Mouse (Mus musculus): ENCODE results near the gene Ffar4. TPM values are rescaled to one million over a fixed set of nuclear protein-coding genes. Genes with fewer than 3 reads are reported as not detected.

Ffar4 gene
- polyA plus RNA-seq, 1 experiment from 2014 or later: 8.8 TPM

DNA sequence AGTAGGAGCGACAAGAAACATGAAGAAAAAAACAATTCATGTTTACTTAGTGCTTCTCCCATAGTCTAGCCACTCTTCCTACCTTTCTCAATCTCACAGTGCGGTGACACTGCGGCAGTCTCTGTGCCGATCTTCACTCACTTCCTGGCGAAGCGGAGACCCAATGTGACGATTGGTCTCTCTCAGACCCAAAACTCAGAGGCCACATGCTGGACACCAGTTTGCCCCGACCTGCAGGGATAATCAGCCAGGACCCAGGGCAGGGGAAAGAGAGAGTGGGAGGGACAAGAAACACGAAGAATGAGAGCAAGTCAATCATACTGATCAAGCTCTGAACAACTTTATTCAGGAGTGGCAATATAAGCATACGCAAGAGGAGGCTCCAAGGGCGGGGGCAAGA, 21.8 kb upstream of the Ffar4 start:
- WGBS (ENCODE audit: insufficient replicate concordance): 74% methylated on average over 11 of the region's 11 CpGs
- no peak overlapping the region for H3K4me3 ChIP-seq (ENCODE audit: low read depth, low read length)
- H3K4me2 ChIP-seq (ENCODE audit: low read depth, low read length): no peak overlapping the region
- DNase-seq (no peak), ATAC-seq (no peak)
- H3K9ac ChIP-seq (replicated peaks): no peak overlapping the region
- no peak for TF ChIP-seq CTCF (IDR thresholded peaks at IDR 0.05; ENCODE audit: low read depth)
- no peaks in the 10 kb centered on the region for H3K27me3 ChIP-seq (ENCODE audit: insufficient read depth, low read length)
- H3K36me3 ChIP-seq (replicated peaks; ENCODE audit: insufficient read depth, low read length): peaks cover 9% of the 10 kb centered on the region
- H3K9me3 ChIP-seq (ENCODE audit: low read length): no peaks in the 10 kb centered on the region
- H3K27ac ChIP-seq (ENCODE audit: low read depth): no peak overlapping the region
- no peaks in the 10 kb centered on the region; the same call in 1 of the 2 replicates for H3K4me1 ChIP-seq (ENCODE audit: insufficient read depth)

DNA sequence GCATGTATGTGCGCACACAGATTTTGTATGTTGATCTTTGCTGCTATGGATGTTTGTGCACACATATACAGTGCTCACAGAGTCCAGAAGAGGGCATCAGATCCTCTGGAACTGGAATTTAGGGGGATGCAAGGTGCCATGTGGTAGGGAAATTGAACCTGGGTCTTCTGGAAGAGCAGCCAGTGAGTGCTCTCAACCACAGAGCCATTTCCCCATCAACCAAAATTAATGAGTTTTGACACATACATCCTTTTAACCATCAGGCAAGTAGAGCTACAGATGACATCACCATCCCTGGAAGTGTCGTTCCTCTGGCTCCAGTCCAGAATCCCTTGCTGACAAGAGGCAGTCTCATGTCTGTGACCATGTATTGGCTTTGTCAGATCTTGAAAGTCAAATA, 20.6 kb upstream of the Ffar4 start:
- no peak overlapping the region for H3K27ac ChIP-seq (ENCODE audit: low read depth)
- TF ChIP-seq CTCF (IDR thresholded peaks at IDR 0.05; ENCODE audit: low read depth) (peak; percentile 43), EP300 (IDR thresholded peaks at IDR 0.05; ENCODE audit: low read depth) (no peak)
- no peaks in the 10 kb centered on the region for H3K27me3 ChIP-seq (ENCODE audit: insufficient read depth, low read length)
- WGBS (ENCODE audit: insufficient replicate concordance): 71% methylated on average over 2 of the region's 2 CpGs
- H3K36me3 ChIP-seq (replicated peaks; ENCODE audit: insufficient read depth, low read length): peaks cover 8% of the 10 kb centered on the region
- no peak overlapping the region for H3K9ac ChIP-seq (replicated peaks)
- H3K4me3 ChIP-seq (ENCODE audit: low read depth, low read length): no peak overlapping the region
- DNase-seq (no peak), ATAC-seq (no peak)
- H3K9me3 ChIP-seq (ENCODE audit: low read length): no peaks in the 10 kb centered on the region
- H3K4me2 ChIP-seq (ENCODE audit: low read depth, low read length): no peak overlapping the region
- no peaks in the 10 kb centered on the region; the same call in 1 of the 2 replicates for H3K4me1 ChIP-seq (ENCODE audit: insufficient read depth)

DNA sequence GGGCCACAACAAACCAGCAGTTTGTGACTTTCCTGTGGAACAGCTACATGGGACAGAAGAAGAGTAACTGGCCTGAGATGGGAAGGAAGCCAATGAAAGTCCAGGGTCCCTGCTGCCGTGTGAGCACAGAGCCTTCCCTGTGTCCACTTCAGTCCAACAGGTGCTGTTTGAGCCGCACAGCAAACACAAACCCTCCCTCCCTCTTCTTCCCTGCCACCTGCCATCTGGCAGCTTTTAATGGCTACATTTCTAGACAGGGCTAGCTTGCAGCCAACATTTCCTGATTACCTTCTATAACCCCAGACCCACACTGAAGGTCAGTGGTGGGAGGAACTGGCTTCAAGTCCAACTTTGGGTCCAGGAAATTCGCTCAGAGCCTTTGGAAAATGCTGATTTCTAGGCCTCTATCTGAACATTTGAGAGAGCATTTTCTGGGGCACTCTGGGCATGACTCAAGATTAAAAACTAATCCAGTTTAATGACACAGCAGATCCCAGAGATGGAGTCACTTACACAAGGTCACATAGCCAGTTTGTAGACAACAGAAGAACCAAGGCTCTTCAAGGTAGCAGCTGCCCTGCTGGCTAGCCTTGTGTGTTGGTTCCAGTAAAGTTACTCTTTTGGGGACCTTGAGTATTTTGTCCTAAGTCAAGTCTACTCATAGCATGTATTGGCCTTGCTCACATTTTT, 18.9 kb upstream of the Ffar4 start:
- DNase-seq: no peak
- Histone ChIP-seq H3K9me3 (ENCODE audit: low read length) (no peaks in the 10 kb centered on the region), H3K27ac (ENCODE audit: low read depth) (no peak overlapping the region), H3K9ac (replicated peaks) (no peak overlapping the region), H3K4me2 (ENCODE audit: low read depth, low read length) (no peak overlapping the region), H3K36me3 (replicated peaks; ENCODE audit: insufficient read depth, low read length) (peaks cover 7% of the 10 kb centered on the region), H3K4me3 (ENCODE audit: low read depth, low read length) (no peak overlapping the region), H3K4me1 (ENCODE audit: insufficient read depth) (no peaks in the 10 kb centered on the region; the same call in 1 of the 2 replicates), H3K27me3 (ENCODE audit: insufficient read depth, low read length) (no peaks in the 10 kb centered on the region)
- WGBS (ENCODE audit: insufficient replicate concordance): 47% methylated on average over 3 of the region's 3 CpGs
- no peak for ATAC-seq
- no peak for TF ChIP-seq EP300 (IDR thresholded peaks at IDR 0.05; ENCODE audit: low read depth)
- TF ChIP-seq CTCF (IDR thresholded peaks at IDR 0.05; ENCODE audit: low read depth): no peak

DNA sequence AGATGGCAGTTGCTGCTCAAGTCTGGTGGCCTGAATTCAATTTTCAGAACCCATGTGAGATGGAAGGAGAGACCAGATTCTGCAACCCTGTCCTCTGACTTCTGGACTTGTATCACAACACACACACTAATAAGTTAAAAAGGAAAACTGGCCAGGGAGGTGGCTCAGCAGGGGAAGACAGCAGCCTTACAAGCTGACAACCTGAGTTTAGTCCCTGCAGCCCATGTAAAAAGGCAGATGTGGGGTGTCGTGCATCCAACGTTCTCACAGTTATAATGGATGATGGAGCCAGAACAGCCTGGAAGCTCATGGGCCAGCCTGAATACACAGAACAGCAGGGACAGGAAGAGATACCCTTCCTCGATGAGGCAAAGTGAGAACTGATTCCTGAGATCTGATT, 15.5 kb upstream of the Ffar4 start:
- Histone ChIP-seq H3K27me3 (ENCODE audit: insufficient read depth, low read length) (no peaks in the 10 kb centered on the region), H3K4me2 (ENCODE audit: low read depth, low read length) (no peak overlapping the region), H3K36me3 (replicated peaks; ENCODE audit: insufficient read depth, low read length) (no peaks in the 10 kb centered on the region), H3K4me1 (ENCODE audit: insufficient read depth) (peaks cover 2% of the 10 kb centered on the region; the same call in 1 of the 2 replicates), H3K9me3 (ENCODE audit: low read length) (no peaks in the 10 kb centered on the region), H3K4me3 (ENCODE audit: low read depth, low read length) (no peak overlapping the region), H3K27ac (ENCODE audit: low read depth) (no peak overlapping the region), H3K9ac (replicated peaks) (no peak overlapping the region)
- ATAC-seq (no peak), DNase-seq (no peak)
- TF ChIP-seq CTCF (IDR thresholded peaks at IDR 0.05; ENCODE audit: low read depth) (no peak), EP300 (IDR thresholded peaks at IDR 0.05; ENCODE audit: low read depth) (no peak)
- WGBS (ENCODE audit: insufficient replicate concordance): 58% methylated on average over 3 of the region's 3 CpGs

DNA sequence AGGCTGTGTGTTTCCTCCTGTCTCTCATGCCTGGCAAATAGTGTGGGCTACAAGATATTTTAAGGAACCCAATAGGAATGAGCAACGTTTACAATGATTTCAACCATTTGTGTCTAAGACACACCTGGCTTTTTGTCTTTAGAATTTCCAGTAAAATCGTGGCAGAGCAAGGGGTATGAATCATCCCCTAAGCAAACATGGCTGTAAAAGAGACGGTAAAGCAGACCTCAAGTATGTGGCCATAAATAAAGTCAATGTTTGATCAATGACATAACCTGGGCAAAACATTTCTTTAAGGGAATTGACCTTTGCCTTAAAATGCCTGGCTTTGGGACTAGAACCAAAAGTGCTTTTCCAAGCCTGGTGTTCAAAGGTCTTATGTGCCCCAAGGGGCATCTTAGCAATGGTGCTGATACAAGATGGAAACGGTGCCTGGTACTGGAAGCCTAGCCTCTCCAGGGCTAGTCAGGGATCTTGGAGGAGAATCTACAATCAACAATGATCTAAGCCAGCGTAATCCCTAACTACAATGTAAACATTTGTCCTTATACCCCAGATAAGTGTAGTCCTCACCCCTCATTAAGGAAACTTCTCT, 13.8 kb upstream of the Ffar4 start:
- H3K9me3 ChIP-seq (ENCODE audit: low read length): no peaks in the 10 kb centered on the region
- H3K4me1 ChIP-seq (ENCODE audit: insufficient read depth): peaks cover 5% of the 10 kb centered on the region
- no peak overlapping the region for H3K27ac ChIP-seq (ENCODE audit: low read depth)
- no peak for TF ChIP-seq EP300 (IDR thresholded peaks at IDR 0.05; ENCODE audit: low read depth)
- TF ChIP-seq CTCF (IDR thresholded peaks at IDR 0.05; ENCODE audit: low read depth): no peak
- H3K36me3 ChIP-seq (replicated peaks; ENCODE audit: insufficient read depth, low read length): no peaks in the 10 kb centered on the region
- H3K4me2 ChIP-seq (ENCODE audit: low read depth, low read length): no peak overlapping the region
- no peaks in the 10 kb centered on the region for H3K27me3 ChIP-seq (ENCODE audit: insufficient read depth, low read length)
- H3K9ac ChIP-seq (replicated peaks): no peak overlapping the region
- ATAC-seq (no peak), DNase-seq (no peak)
- 48% methylated on average over 5 of the region's 5 CpGs for WGBS (ENCODE audit: insufficient replicate concordance)
- no peak overlapping the region for H3K4me3 ChIP-seq (ENCODE audit: low read depth, low read length)

DNA sequence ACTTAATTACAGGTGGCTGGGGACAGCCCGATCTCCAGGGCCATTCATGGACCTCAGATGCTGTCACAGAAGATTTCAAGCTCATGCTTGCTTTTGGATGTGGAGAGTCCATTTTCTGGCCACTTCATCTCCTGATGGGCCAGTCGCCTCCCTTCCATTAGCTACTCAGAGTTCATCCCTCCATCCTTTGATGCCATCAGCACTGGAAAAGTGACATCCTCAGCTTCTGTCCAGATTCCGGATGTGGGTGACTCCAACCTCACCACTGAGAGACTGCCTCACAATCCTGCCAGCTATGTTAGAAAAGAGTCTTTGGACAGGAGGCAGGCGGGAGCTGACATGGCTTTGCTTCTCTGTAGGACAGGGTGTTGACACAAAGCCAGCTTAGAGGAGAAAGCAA, 11.0 kb upstream of the Ffar4 start:
- Histone ChIP-seq H3K4me3 (ENCODE audit: low read depth, low read length) (no peak overlapping the region), H3K9me3 (ENCODE audit: low read length) (no peaks in the 10 kb centered on the region), H3K27me3 (ENCODE audit: insufficient read depth, low read length) (no peaks in the 10 kb centered on the region), H3K27ac (ENCODE audit: low read depth) (no peak overlapping the region), H3K4me1 (ENCODE audit: insufficient read depth) (peaks cover 12% of the 10 kb centered on the region), H3K36me3 (replicated peaks; ENCODE audit: insufficient read depth, low read length) (no peaks in the 10 kb centered on the region), H3K4me2 (ENCODE audit: low read depth, low read length) (no peak overlapping the region), H3K9ac (replicated peaks) (no peak overlapping the region)
- TF ChIP-seq CTCF (IDR thresholded peaks at IDR 0.05; ENCODE audit: low read depth) (no peak), EP300 (IDR thresholded peaks at IDR 0.05; ENCODE audit: low read depth) (no peak)
- DNase-seq (no peak), ATAC-seq (no peak)
- 81% methylated on average over 4 of the region's 4 CpGs for WGBS (ENCODE audit: insufficient replicate concordance)

All from liver, postnatal 0 days (tissue).